Mouse (Mus musculus): ENCODE results near the gene Slc11a1.
"Not testable (repeated sequence)": the region's sequence is repeated elsewhere in the genome, so short reads cannot be mapped to it uniquely, and the experiment has no call there.

The Slc11a1 gene

GRCm38 (mm10) chr1:74374980-74375379 lies at the start of gene Slc11a1:
Gene Slc11a1, plus strand, starts transcription at chr1:74375195.
- in situ Hi-C loops (cut with MboI, MseI), result loop anchor here (25.0 kb wide), 1 partner anchor 438 kb away; no protein-coding TSS in a partner anchor

- in situ Hi-C loops (cut with MboI, MseI), result not testable (repeated sequence)
Observed at GRCm38 (mm10) chr1:74326916-74327315, 48.1 kb upstream of the Slc11a1 start.

GRCm38 (mm10) chr1:74329899-74330431 lies 45.0 kb upstream of the Slc11a1 start:
- in situ Hi-C loops (cut with MboI, MseI), result no loop called here

- in situ Hi-C loops (cut with MboI, MseI), result no loop called here
Observed at GRCm38 (mm10) chr1:74331046-74331681, 43.8 kb upstream of the Slc11a1 start.

GRCm38 (mm10) chr1:74332241-74332763 lies 42.7 kb upstream of the Slc11a1 start:
- in situ Hi-C loops (cut with MboI, MseI), result no loop called here

GRCm38 (mm10) chr1:74332930-74333329 lies 42.1 kb upstream of the Slc11a1 start:
- in situ Hi-C loops (cut with MboI, MseI), result no loop called here

GRCm38 (mm10) chr1:74334607-74335006 lies 40.4 kb upstream of the Slc11a1 start:
- in situ Hi-C loops (cut with MboI, MseI), result no loop called here

GRCm38 (mm10) chr1:74335033-74335432 lies 40.0 kb upstream of the Slc11a1 start:
- in situ Hi-C loops (cut with MboI, MseI), result no loop called here

GRCm38 (mm10) chr1:74335436-74336170 lies 39.4 kb upstream of the Slc11a1 start:
- in situ Hi-C loops (cut with MboI, MseI), result no loop called here

GRCm38 (mm10) chr1:74337241-74337771 lies 37.7 kb upstream of the Slc11a1 start:
- in situ Hi-C loops (cut with MboI, MseI), result no loop called here

GRCm38 (mm10) chr1:74338013-74338412 lies 37.0 kb upstream of the Slc11a1 start:
- in situ Hi-C loops (cut with MboI, MseI), result no loop called here

GRCm38 (mm10) chr1:74338626-74339025 lies 36.4 kb upstream of the Slc11a1 start:
- in situ Hi-C loops (cut with MboI, MseI), result no loop called here

- in situ Hi-C loops (cut with MboI, MseI), result no loop called here
Observed at GRCm38 (mm10) chr1:74339917-74340316, 35.1 kb upstream of the Slc11a1 start.

GRCm38 (mm10) chr1:74340361-74340764 lies 34.6 kb upstream of the Slc11a1 start:
- in situ Hi-C loops (cut with MboI, MseI), result no loop called here

- in situ Hi-C loops (cut with MboI, MseI), result not testable (repeated sequence)
Observed at GRCm38 (mm10) chr1:74340992-74341391, 34.0 kb upstream of the Slc11a1 start.

- in situ Hi-C loops (cut with MboI, MseI), result no loop called here
Observed at GRCm38 (mm10) chr1:74341898-74342297, 33.1 kb upstream of the Slc11a1 start.

GRCm38 (mm10) chr1:74342308-74342707 lies 32.7 kb upstream of the Slc11a1 start:
- in situ Hi-C loops (cut with MboI, MseI), result no loop called here

GRCm38 (mm10) chr1:74343161-74343560 lies 31.8 kb upstream of the Slc11a1 start:
- in situ Hi-C loops (cut with MboI, MseI), result no loop called here

GRCm38 (mm10) chr1:74344163-74344916 lies 30.7 kb upstream of the Slc11a1 start:
- in situ Hi-C loops (cut with MboI, MseI), result no loop called here

GRCm38 (mm10) chr1:74351185-74351769 lies 23.7 kb upstream of the Slc11a1 start:
- in situ Hi-C loops (cut with MboI, MseI), result no loop called here

GRCm38 (mm10) chr1:74352532-74353096 lies 22.4 kb upstream of the Slc11a1 start:
- in situ Hi-C loops (cut with MboI, MseI), result no loop called here

Data from T-helper 2 cell (primary cell).